In the genomic region with DNA sequence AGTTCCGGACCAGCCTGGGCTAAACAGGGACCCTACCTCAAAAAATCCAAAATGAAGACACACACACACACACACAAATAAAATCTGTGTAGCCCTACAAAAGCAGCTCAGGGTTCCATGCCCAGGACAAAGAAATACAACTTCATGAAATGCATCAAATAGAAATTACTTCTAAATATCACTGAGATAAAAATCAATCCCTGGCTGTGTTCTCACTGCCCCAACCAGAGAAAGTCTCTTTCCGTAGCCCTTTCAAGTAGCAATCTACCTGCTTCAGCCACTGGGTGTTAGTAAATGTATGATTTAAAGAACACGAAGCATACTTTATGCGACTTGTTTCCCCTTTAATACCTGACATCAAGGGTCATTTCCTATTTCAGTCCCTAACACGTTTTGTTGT, we compare ENCODE assay signal across 9 mouse cellular contexts. TPM values are rescaled to one million over a fixed set of nuclear protein-coding genes. Genes with fewer than 3 reads are reported as not detected.
DNase-seq lines count a peak whose midpoint lies in the region; ATAC-seq and TF ChIP-seq lines count a peak whose summit lies in the region.
"Had no signal": no experiment of that assay in that cellular context is flagged by ENCODE, and none has a peak within 500 bp of the region (broad histone marks: within the 10 kb centered on the region; RNA-seq: fewer than 3 reads in every experiment).

No protein-coding gene starts in this region.

- peaks cover 13% of the 10 kb centered on the region; the same call in 1 of the 2 replicates for H3K79me2 ChIP-seq in liver, adult 2 months (ENCODE audit: control insufficient read depth, insufficient read depth, low read length)

- DNase-seq in liver, adult 2 months (ENCODE audit: extremely low read depth, low read depth, low spot score) = peak; percentile 22
- no peak for DNase-seq in liver
- DNase-seq in limb, embryonic 10.5 days (ENCODE audit: low spot score) = no peak
- DNase-seq in adrenal gland, adult 8-10 months = no peak
- no peak for DNase-seq in left cerebral cortex, adult 18-20 months (ENCODE audit: low spot score in 2 of 2)
- DNase-seq in natural killer cell, adult 2 months (ENCODE audit: low spot score in 2 of 2) = no peak
- DNase-seq: adrenal gland, postnatal 14 days had no signal

- peak overlapping the region; percentile 73; the same call in 1 of the 2 replicates for H3K4me3 ChIP-seq in liver, adult 2 months (ENCODE audit: insufficient read depth, low read depth, low read length)
- peak overlapping the region; percentile 84 for H3K4me3 ChIP-seq in embryonic facial prominence, embryonic 15.5 days (replicated peaks)
- H3K4me3 ChIP-seq in limb, embryonic 10.5 days = peak overlapping the region; percentile 88
- peak overlapping the region; percentile 78 for H3K4me3 ChIP-seq in neural tube, embryonic 15.5 days (replicated peaks)

- no peak for TF ChIP-seq POLR2A in liver, adult 2 months (IDR thresholded peaks at IDR 0.05; ENCODE audit: extremely low read depth, insufficient read depth, low read length)

- H3K4me2 ChIP-seq in embryonic facial prominence, embryonic 15.5 days (replicated peaks) = peak overlapping the region; percentile 68
- H3K4me2 ChIP-seq in neural tube, embryonic 15.5 days = peak overlapping the region; percentile 71

- 31% methylated on average over 5 of the region's 5 CpGs for WGBS in liver, adult 2 months
- WGBS in embryonic facial prominence, embryonic 15.5 days = 24% methylated on average over 5 of the region's 5 CpGs
- WGBS in limb, embryonic 10.5 days = 37% methylated on average over 5 of the region's 5 CpGs
- WGBS in neural tube, embryonic 15.5 days = 32% methylated on average over 5 of the region's 5 CpGs

- ATAC-seq in embryonic facial prominence, embryonic 15.5 days (ENCODE audit: insufficient number of reproducible peaks, low FRiP score, low TSS enrichment, low read depth) = no peak
- no peak for ATAC-seq in neural tube, embryonic 15.5 days (ENCODE audit: low FRiP score)

- no peaks in the 10 kb centered on the region for H3K27me3 ChIP-seq in liver, adult 2 months (ENCODE audit: control insufficient read depth, insufficient read depth, low read length)
- H3K27me3 ChIP-seq in embryonic facial prominence, embryonic 15.5 days = no peaks in the 10 kb centered on the region
- H3K27me3 ChIP-seq in limb, embryonic 10.5 days (ENCODE audit: low read depth, poor library complexity, severe bottlenecking) = no peaks in the 10 kb centered on the region
- H3K27me3 ChIP-seq in neural tube, embryonic 15.5 days (replicated peaks) = no peaks in the 10 kb centered on the region

- peaks cover 8% of the 10 kb centered on the region; the same call in 1 of the 2 replicates for H3K4me1 ChIP-seq in liver, adult 2 months (ENCODE audit: control insufficient read depth, insufficient read depth, low read length)
- H3K4me1 ChIP-seq in embryonic facial prominence, embryonic 15.5 days = peaks cover 13% of the 10 kb centered on the region
- peaks cover 18% of the 10 kb centered on the region for H3K4me1 ChIP-seq in limb, embryonic 10.5 days
- peaks cover 26% of the 10 kb centered on the region for H3K4me1 ChIP-seq in neural tube, embryonic 15.5 days

- peaks cover 25% of the 10 kb centered on the region for H3K36me3 ChIP-seq in liver, adult 2 months (ENCODE audit: control insufficient read depth, insufficient read depth, low read length)
- peaks cover 17% of the 10 kb centered on the region for H3K36me3 ChIP-seq in embryonic facial prominence, embryonic 15.5 days
- peaks cover 42% of the 10 kb centered on the region for H3K36me3 ChIP-seq in limb, embryonic 10.5 days
- H3K36me3 ChIP-seq in neural tube, embryonic 15.5 days = peaks cover 10% of the 10 kb centered on the region

- H3K9ac ChIP-seq in liver, adult 2 months (ENCODE audit: low read depth, low read length) = 0 out of 2 replicates have a peak overlapping the region, but pooled peaks have one; percentile 15
- no peak overlapping the region for H3K9ac ChIP-seq in embryonic facial prominence, embryonic 15.5 days
- peak overlapping the region; percentile 30; the same call in 1 of the 2 replicates for H3K9ac ChIP-seq in neural tube, embryonic 15.5 days (replicated peaks)

- no peak for TF ChIP-seq CTCF in liver, adult 2 months (IDR thresholded peaks at IDR 0.05; ENCODE audit: low read depth, low read length)

- no peaks in the 10 kb centered on the region for H3K9me3 ChIP-seq in embryonic facial prominence, embryonic 15.5 days (replicated peaks)
- H3K9me3 ChIP-seq in limb, embryonic 10.5 days (replicated peaks) = no peaks in the 10 kb centered on the region
- H3K9me3 ChIP-seq in neural tube, embryonic 15.5 days (replicated peaks) = no peaks in the 10 kb centered on the region

- no peak overlapping the region for H3K27ac ChIP-seq in liver, adult 2 months (replicated peaks; ENCODE audit: insufficient read depth, low read depth, low read length)
- no peak overlapping the region for H3K27ac ChIP-seq in embryonic facial prominence, embryonic 15.5 days (replicated peaks)
- no peak overlapping the region for H3K27ac ChIP-seq in limb, embryonic 10.5 days
- no peak overlapping the region for H3K27ac ChIP-seq in neural tube, embryonic 15.5 days (replicated peaks)

RNA-seq across cellular contexts. Expression of gene Sirt1, which starts 44.2 kb away (rescaled TPM):
- 9.6 and 10.3 TPM in 2 replicates for total RNA-seq in liver, adult 2 months (2014; rRNA removed)
- polyA plus RNA-seq in liver, adult 2 months (2012; rRNA removed) = 1.3 and 1.5 TPM in 2 replicates
- 4.5 and 5.6 TPM in 2 replicates for polyA plus RNA-seq in embryonic facial prominence, embryonic 15.5 days (2015; fragmentation: Nextera tagmentation; extraction: Ambion mirVana)
- polyA plus RNA-seq in limb, embryonic 10.5 days (2016; fragmentation: Nextera tagmentation; extraction: Ambion mirVana) = 6.4 and 6.9 TPM in 2 replicates
- polyA plus RNA-seq in neural tube, embryonic 15.5 days (2015; fragmentation: Nextera tagmentation; extraction: Ambion mirVana) = 4.4 and 4.7 TPM in 2 replicates
- 10 to 100 TPM; 14.0 to 21.8 (median 16.9) TPM for total RNA-seq in adrenal gland, adult 8-10 months (2022)
- 10 to 100 TPM; 15.1 to 16.6 TPM for total RNA-seq in left cerebral cortex, adult 18-20 months (2021)

RNA-seq across cellular contexts. Expression of gene Dnajc12, which starts 44.9 kb away (rescaled TPM):
- total RNA-seq in liver, adult 2 months (2014; rRNA removed) = 5.0 and 10.0 TPM in 2 replicates
- polyA plus RNA-seq in liver, adult 2 months (2012; rRNA removed) = 2.7 and 3.2 TPM in 2 replicates
- polyA plus RNA-seq in embryonic facial prominence, embryonic 15.5 days (2015; fragmentation: Nextera tagmentation; extraction: Ambion mirVana) = 11.4 and 12.8 TPM in 2 replicates
- 7.9 and 9.7 TPM in 2 replicates for polyA plus RNA-seq in limb, embryonic 10.5 days (2016; fragmentation: Nextera tagmentation; extraction: Ambion mirVana)
- 25.4 and 27.5 TPM in 2 replicates for polyA plus RNA-seq in neural tube, embryonic 15.5 days (2015; fragmentation: Nextera tagmentation; extraction: Ambion mirVana)
- 10 to 100 TPM; 18.1 to 40.9 (median 28.0) TPM for total RNA-seq in adrenal gland, adult 8-10 months (2022)
- total RNA-seq in left cerebral cortex, adult 18-20 months (2021) = 10 to 100 TPM; 26.2 to 31.6 TPM
